Mouse (Mus musculus): ENCODE data around the gene Hmg20a. TPM values are rescaled to one million over a fixed set of nuclear protein-coding genes. Genes with fewer than 3 reads are reported as not detected.

Gene Hmg20a
- polyA plus RNA-seq, 1 experiment from 2014 or later = 73.0 TPM

DNA sequence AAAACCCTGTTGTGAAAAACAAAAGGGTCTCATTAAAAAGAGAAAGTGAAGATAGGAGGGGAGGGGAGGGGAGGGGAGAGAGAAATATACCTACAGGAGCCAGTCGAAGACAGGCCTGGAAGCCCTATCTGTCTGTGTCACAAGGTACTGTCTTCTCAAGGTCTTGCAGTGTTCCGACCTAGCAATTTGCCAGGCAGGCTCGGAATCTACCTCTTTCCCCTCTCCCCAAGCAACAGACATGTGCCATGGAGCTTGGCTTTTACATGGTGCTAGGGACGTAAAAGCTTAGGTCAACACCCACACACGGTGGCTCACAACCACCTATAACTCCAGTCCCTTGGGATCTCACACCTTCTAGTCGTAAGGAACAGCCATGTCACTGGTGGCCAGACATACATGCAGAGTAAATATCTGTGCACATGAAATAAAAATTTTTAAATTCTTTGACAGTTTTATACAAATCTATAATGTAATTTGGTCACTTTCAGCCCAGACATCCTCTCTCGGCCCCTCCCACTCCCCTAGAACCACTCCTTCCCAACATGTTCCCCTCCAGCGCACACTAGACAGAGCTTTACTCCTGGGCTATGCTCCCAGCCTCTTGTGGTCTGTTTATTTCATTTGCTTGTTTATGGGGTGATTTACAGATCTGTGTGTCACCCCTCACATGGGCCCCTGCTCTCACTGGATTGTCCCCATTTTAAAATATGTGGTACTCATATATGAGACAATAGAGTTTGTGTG is 81.1 kb downstream of the Hmg20a start:
- Histone ChIP-seq H3K4me3 (no peak overlapping the region), H3K9me3 (no peaks in the 10 kb centered on the region), H3K9ac (no peak overlapping the region), H3K27ac (no peak overlapping the region), H3K4me1 (peaks cover 30% of the 10 kb centered on the region), H3K4me2 (replicated peaks) (no peak overlapping the region), H3K36me3 (peaks cover 8% of the 10 kb centered on the region; the same call in 1 of the 2 replicates), H3K27me3 (no peaks in the 10 kb centered on the region)
- WGBS = 87% methylated on average over 8 of the region's 8 CpGs
- ATAC-seq (ENCODE audit: insufficient number of reproducible peaks, insufficient read depth, low FRiP score, low TSS enrichment) = no peak

DNA sequence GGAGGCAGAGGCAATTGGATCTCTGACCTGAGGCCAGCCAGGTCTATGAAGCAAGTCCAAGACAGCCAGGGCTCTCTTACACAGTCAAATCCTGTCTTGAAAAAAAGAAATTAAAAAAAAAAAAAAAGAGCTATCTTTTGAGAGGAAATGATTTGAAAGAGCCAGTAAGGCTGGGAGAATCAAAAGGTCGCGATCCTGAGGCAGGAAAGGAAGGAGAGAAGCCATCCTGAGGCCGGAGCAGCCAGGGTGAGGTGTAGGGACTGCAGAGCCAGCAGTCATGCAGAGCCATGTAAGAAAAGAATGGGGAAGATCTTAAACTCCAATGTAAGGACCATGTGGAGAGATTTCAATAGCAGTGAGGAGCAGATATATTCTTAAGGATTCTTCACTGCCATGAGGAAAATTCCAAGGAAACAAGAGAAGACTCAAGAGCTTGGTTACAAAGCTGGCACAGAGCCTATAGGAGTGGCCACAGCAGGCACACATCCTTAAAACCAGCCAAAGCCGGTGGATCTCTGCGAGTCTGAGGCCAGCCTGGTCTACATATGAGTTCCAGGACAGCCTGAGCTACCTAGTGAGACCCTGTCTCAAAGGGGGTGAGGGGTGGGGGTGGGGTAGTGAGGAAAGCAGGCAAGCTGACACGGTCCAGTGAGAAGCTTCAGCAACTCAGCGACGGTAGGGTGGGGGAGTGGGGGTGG is 82.6 kb downstream of the Hmg20a start:
- Histone ChIP-seq H3K4me2 (replicated peaks) (no peak overlapping the region), H3K9ac (no peak overlapping the region), H3K36me3 (no peaks in the 10 kb centered on the region), H3K4me3 (no peak overlapping the region), H3K27ac (no peak overlapping the region), H3K9me3 (no peaks in the 10 kb centered on the region), H3K4me1 (peaks cover 42% of the 10 kb centered on the region), H3K27me3 (no peaks in the 10 kb centered on the region)
- no peak for ATAC-seq (ENCODE audit: insufficient number of reproducible peaks, insufficient read depth, low FRiP score, low TSS enrichment)
- 66% methylated on average over 8 of the region's 8 CpGs for WGBS

DNA sequence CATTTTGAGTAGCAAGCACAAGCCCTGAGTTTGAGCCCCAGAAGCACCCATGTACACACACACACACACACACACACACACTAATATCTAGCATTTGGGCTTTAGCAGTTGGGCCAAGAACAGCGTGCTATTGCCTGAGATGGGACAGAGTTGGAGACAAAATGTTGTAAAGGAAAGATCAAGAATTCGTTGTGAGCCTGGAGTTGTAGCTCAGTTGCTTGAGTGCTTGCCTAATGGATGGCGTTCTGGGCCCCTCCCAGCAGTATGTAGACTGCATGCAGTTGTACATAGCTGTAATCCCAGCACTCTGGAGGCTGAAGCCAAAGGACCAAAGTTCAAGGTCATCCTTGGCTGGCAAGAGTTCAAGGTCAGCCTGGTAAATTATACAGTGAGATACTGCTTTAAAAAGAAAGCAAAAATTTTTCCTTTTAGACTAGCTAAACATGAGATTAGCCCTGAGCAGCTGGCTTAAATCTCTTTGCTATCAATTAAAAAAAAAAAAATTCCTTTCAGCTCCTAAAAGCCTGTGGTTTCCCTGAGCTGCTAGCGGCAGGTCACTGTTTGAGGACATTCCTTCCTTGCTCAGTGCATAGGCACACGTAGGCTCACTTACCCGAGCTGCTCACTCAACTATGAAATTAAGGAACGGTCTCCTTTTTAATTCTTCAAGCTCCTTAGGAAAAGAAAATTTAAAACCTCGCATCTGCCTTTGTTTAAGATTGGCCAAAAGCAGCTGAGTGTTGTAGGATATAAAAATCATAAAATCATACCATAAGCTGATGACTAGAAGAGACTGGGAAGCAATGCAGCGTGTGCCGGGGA is 83.5 kb downstream of the Hmg20a start:
- Histone ChIP-seq H3K27ac (peak overlapping the region; percentile 51), H3K27me3 (no peaks in the 10 kb centered on the region), H3K4me2 (replicated peaks) (peak overlapping the region; percentile 24; the same call in 1 of the 2 replicates), H3K9ac (no peak overlapping the region), H3K9me3 (no peaks in the 10 kb centered on the region), H3K36me3 (no peaks in the 10 kb centered on the region), H3K4me3 (no peak overlapping the region), H3K4me1 (peaks cover 47% of the 10 kb centered on the region)
- no peak for ATAC-seq (ENCODE audit: insufficient number of reproducible peaks, insufficient read depth, low FRiP score, low TSS enrichment)
- 34% methylated on average over 10 of the region's 10 CpGs for WGBS

DNA sequence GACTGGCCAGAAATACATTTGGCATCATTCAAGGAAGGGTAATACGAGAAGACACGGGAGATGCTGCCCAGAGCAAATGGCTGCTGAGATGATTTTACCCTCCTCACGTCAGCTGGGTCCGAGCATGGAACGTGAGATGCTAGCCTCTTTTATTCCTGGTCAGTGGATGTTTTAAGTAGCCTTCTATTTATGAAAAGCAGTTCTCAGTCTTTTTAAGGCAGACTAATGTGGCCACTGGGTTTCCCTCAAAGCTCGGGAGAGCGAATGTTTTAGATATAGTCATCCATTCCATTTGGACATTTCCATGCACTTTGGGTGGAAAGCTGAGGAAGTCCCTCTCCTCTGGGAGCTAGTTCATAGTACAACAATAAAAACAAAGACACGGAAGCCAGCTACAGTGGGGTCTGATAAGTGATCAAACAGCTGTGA is 84.1 kb downstream of the Hmg20a start:
- ATAC-seq (ENCODE audit: insufficient number of reproducible peaks, insufficient read depth, low FRiP score, low TSS enrichment) = no peak
- H3K4me2 ChIP-seq (replicated peaks) = peak overlapping the region; percentile 24; the same call in 1 of the 2 replicates
- no peaks in the 10 kb centered on the region for H3K9me3 ChIP-seq
- H3K4me1 ChIP-seq = peaks cover 48% of the 10 kb centered on the region
- H3K4me3 ChIP-seq = no peak overlapping the region
- H3K27ac ChIP-seq = peak overlapping the region; percentile 51
- H3K27me3 ChIP-seq = no peaks in the 10 kb centered on the region
- H3K9ac ChIP-seq = no peak overlapping the region
- no peaks in the 10 kb centered on the region for H3K36me3 ChIP-seq
- WGBS = 24% methylated on average over 8 of the region's 8 CpGs

DNA sequence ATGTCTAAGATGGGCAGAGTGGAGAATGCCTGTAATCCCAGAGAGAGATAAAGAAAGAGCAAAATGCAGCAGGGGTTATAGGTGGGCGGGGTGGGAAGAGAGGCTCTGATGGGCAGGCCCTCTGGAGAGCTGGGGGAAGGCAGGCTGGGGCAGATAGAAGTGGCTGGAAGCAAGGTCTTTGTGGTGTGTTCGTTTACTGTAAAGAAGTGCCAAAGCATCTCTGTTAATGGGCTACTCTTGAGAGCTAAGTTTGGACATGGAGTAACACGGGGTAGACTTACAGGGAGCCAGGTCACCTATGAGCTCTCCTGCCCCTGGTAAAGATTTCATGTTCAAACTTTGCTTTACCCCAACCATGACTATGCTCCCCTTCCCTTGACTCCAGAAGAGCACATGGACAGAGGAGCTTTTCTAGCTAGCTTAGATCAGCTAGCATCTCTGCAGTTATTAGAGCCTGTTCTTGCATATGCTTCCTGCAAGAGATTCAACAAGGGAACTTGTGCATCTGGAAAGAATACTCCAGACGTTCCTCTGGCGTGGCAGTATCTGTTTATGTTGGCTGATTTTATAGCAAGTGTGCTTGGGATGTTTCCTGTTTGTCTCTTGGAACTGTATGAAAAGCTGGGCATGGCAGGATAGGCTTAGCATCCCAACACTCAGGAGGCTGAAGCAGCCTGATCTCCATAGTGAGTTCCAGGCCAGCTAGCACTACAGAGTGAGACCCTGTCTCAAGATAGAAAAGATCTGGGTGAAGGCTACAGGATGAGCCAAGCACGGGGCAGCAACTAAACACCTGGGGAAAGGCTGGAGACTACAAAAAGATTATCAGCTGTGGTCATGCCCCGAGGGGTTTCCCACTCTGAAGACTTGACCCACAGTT is 85.5 kb downstream of the Hmg20a start:
- Histone ChIP-seq H3K27me3 (no peaks in the 10 kb centered on the region), H3K9me3 (no peaks in the 10 kb centered on the region), H3K4me2 (replicated peaks) (no peak overlapping the region), H3K4me1 (peaks cover 51% of the 10 kb centered on the region), H3K27ac (0 out of 2 replicates have a peak overlapping the region, but pooled peaks have one; percentile 36), H3K9ac (no peak overlapping the region), H3K4me3 (no peak overlapping the region), H3K36me3 (no peaks in the 10 kb centered on the region)
- ATAC-seq (ENCODE audit: insufficient number of reproducible peaks, insufficient read depth, low FRiP score, low TSS enrichment) = no peak
- WGBS = 61% methylated on average over 7 of the region's 7 CpGs

DNA sequence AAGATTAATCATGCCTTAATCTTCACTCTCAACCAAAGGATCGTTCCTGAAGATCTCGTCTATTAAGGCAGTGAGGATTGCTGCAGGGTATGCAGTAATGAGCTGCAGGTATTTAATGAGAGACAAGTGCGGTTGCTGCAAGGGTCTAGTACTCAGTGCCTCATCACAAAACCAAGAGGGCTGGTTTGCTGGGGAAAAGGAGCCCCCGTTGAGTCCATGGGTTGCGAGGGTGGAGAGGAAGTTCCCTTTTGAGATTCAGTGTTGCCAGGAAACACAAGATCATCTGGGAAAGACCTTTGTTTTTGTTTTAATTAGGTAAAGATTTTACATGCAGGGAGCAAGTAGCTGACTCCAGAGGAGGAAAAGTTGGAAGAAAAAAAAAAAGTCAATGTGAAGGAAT is 86.1 kb downstream of the Hmg20a start:
- Histone ChIP-seq H3K36me3 (no peaks in the 10 kb centered on the region), H3K4me3 (no peak overlapping the region), H3K27me3 (no peaks in the 10 kb centered on the region), H3K9me3 (no peaks in the 10 kb centered on the region), H3K27ac (0 out of 2 replicates have a peak overlapping the region, but pooled peaks have one; percentile 36), H3K4me2 (replicated peaks) (no peak overlapping the region), H3K4me1 (peaks cover 51% of the 10 kb centered on the region), H3K9ac (no peak overlapping the region)
- WGBS = 32% methylated on average over 5 of the region's 5 CpGs
- no peak for ATAC-seq (ENCODE audit: insufficient number of reproducible peaks, insufficient read depth, low FRiP score, low TSS enrichment)

DNA sequence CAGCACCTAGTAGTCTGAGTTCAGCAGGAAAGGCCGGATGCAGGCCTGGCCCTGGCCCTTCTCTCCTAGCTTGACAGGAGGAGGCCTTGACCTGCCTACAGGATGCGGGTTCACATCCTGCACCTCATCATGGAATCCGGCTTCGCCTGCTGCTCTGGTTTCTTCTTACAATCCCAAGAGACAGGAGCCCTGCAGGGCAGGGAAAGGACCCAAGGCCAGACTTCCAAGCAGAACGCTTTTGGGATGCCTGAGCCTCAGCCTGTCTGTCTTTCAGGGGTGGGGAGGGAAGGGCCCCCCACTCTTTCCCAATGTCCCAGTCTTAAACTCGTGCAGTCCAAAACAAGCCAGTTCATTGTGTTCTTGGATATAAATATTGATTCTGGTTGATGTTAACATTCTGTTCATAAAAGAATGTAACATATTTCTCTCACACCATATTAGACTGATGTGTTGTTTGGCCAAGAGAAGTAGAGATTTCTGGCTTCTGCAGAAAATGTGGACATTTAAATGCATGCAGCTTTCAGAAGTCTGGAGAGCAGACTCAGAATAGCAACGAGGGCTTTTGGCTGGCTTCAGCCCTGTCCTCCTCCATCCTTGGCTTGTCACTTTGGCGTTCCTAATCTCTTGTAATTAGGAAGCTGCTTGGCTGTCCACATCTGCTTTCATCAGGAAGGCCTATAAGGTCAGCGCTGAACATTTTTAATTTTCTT is 86.8 kb downstream of the Hmg20a start:
- H3K9ac ChIP-seq = no peak overlapping the region
- no peak for ATAC-seq (ENCODE audit: insufficient number of reproducible peaks, insufficient read depth, low FRiP score, low TSS enrichment)
- no peaks in the 10 kb centered on the region for H3K27me3 ChIP-seq
- WGBS = 25% methylated on average over 9 of the region's 9 CpGs
- no peak overlapping the region for H3K4me3 ChIP-seq
- no peaks in the 10 kb centered on the region for H3K36me3 ChIP-seq
- H3K27ac ChIP-seq = peak overlapping the region; percentile 94
- H3K9me3 ChIP-seq = no peaks in the 10 kb centered on the region
- peak overlapping the region; percentile 61 for H3K4me2 ChIP-seq (replicated peaks)
- H3K4me1 ChIP-seq = peaks cover 51% of the 10 kb centered on the region

DNA sequence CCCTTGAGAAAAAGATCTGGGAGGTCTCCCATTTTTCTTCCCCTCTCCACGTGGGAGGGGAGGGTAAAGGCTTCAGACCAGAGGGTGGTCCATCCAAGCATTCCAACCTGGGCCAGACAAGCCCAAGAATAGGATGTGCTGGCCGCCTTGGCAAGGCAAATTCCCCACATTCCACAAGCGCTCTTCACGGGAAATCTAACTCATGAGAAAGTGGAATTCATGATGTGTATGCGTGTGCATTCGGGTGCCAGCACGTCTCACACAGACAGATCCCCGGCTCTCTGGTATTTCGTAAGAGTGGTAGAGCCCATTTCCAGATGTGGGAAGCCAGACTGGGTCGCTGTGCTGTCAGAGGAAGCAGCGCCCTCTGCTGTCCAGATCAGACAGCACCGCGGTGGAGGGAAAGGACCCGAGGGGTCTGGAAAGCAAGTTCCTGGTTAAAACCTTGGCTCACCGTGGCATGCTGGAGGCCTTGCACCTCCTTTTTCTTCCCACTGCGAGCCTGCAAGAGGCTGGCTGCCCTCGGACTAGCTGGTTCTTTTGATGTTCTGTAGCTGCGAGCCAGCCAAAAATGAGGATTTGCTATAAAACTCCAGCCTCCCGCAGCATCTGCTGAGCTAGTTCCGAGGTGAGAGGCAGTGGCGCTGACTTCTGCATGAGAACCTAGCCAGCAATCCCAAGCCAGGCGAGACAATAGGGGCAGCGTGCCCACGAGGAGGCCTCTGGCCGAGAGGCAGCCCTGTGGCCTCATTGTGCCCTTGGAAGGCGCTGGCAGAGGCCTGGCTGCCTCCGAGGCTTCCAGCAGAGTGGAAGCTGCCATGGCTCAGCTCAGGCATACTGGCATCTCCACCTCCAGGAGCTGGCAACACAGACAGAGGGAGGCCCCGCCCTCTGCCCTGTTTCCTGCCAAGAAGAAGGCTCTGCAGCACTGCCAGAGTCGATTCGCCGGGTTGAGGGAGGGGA is 87.7 kb downstream of the Hmg20a start:
- H3K36me3 ChIP-seq = no peaks in the 10 kb centered on the region
- peak; percentile 44 for ATAC-seq (ENCODE audit: insufficient number of reproducible peaks, insufficient read depth, low FRiP score, low TSS enrichment)
- peak overlapping the region; percentile 94 for H3K27ac ChIP-seq

DNA sequence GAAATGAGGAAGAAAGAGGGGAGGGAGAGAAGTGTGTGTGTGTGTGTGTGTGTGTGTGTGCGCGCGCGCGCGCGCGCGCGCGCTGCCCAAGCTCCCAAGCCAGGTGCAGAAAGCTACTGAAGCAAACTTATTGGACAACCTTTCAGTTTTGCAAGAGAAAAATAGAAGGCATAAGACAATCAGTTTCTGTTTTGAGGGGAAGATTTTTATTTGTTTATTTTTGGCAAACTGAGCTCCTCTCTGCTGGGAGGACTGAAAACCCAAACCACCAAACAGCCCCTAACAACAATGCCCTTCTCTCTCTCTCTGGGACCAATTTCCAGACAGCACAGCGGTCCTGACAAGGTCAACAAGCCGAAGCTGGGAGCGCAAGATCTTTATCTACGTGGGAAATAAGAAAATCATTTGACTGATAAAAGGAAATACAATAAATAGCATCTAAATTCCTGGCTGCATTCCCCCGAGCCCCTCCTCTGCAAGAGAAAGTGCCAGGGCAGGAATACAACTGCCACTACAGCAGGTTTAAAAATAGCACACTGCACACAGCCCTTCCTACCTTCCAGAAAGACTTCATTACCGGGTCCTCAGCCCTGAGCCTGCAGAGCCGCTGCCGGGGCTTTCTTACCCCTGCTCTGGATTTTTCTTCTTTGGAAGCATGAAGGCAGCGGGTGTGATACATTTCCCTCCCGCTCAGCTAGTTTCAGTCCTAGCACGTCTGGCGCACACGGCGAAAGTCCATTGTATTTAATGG is 88.7 kb downstream of the Hmg20a start:
- H3K36me3 ChIP-seq = no peaks in the 10 kb centered on the region
- no peaks in the 10 kb centered on the region for H3K27me3 ChIP-seq
- H3K9me3 ChIP-seq = no peaks in the 10 kb centered on the region
- H3K4me3 ChIP-seq = peak overlapping the region; percentile 37
- H3K4me1 ChIP-seq = peaks cover 40% of the 10 kb centered on the region
- peak overlapping the region; percentile 94 for H3K27ac ChIP-seq
- H3K4me2 ChIP-seq (replicated peaks) = peak overlapping the region; percentile 61
- no peak for ATAC-seq (ENCODE audit: insufficient number of reproducible peaks, insufficient read depth, low FRiP score, low TSS enrichment)
- H3K9ac ChIP-seq = peak overlapping the region; percentile 52
- 8% methylated on average over 25 of the region's 25 CpGs for WGBS

More for the DNA sequence above, 87.7 kb downstream of the Hmg20a start:
- Histone ChIP-seq H3K27me3 (no peaks in the 10 kb centered on the region), H3K4me2 (replicated peaks) (peak overlapping the region; percentile 61), H3K4me3 (peak overlapping the region; percentile 37), H3K4me1 (peaks cover 50% of the 10 kb centered on the region), H3K9me3 (no peaks in the 10 kb centered on the region), H3K9ac (peak overlapping the region; percentile 52)
- under 1% methylated on average over 31 of the region's 31 CpGs for WGBS

Data from embryonic facial prominence, embryonic 12.5 days (tissue).